ENCODE assay signal across 9 mouse cellular contexts in the genomic region with DNA sequence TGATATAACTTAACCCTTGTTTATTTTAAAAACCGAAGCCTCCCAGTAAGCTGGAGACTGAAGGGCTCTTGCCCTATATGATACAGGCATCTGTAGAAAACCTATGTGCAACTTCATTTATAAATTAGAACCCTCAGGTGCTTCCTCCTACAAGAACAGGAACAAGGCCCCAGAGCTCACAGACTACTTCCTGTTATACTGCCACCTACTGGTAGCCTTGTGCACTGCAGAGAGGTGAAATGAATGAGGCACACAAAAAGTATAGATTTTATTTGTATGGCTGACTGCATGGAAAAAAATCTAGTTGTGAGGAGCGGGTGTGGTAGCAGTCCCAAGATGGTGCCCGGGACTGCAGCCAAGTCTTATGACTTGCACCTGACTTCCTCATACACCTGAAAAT.
DNase-seq lines count a peak whose midpoint lies in the region; ATAC-seq lines count a peak whose summit lies in the region.
"Had no signal": no experiment of that assay in that cellular context is flagged by ENCODE, and none has a peak within 500 bp of the region (broad histone marks: within the 10 kb centered on the region; RNA-seq: fewer than 3 reads in every experiment).

No protein-coding gene starts in this region.

- H3K4me1 ChIP-seq in hindbrain, embryonic 11.5 days (replicated peaks; ENCODE audit: control insufficient read depth, insufficient read depth, low read length): no peaks in the 10 kb centered on the region
- H3K4me1 ChIP-seq in hindbrain, embryonic 13.5 days (replicated peaks): no peaks in the 10 kb centered on the region
- no peaks in the 10 kb centered on the region for H3K4me1 ChIP-seq in forebrain, embryonic 16.5 days (replicated peaks; ENCODE audit: control insufficient read depth, insufficient read depth, low read length)

- no peaks in the 10 kb centered on the region for H3K9me3 ChIP-seq in hindbrain, embryonic 11.5 days (ENCODE audit: control insufficient read depth, low read length)
- H3K9me3 ChIP-seq in hindbrain, embryonic 13.5 days: no peaks in the 10 kb centered on the region
- no peaks in the 10 kb centered on the region for H3K9me3 ChIP-seq in forebrain, embryonic 16.5 days (ENCODE audit: control insufficient read depth, low read length)

- H3K27me3 ChIP-seq in hindbrain, embryonic 11.5 days (ENCODE audit: control insufficient read depth, insufficient read depth, low read length): no peaks in the 10 kb centered on the region
- H3K27me3 ChIP-seq in hindbrain, embryonic 13.5 days: no peaks in the 10 kb centered on the region
- no peaks in the 10 kb centered on the region for H3K27me3 ChIP-seq in forebrain, embryonic 16.5 days (replicated peaks; ENCODE audit: control insufficient read depth, insufficient read depth, low read length)

- DNase-seq in hindbrain, embryonic 11.5 days (ENCODE audit: low spot score): peak; percentile 10
- peak; percentile 38 for DNase-seq in A20 (ENCODE audit: low read depth, low spot score)
- DNase-seq in adipocyte (ENCODE audit: low spot score): peak; percentile 7
- peak; percentile 21 to 39 for DNase-seq in natural killer cell, adult 2 months (ENCODE audit: low spot score in 2 of 2)
- DNase-seq in gastrocnemius, adult 18-20 months (ENCODE audit: low spot score): no peak
- no peak for DNase-seq in left cerebral cortex, postnatal 10 days (ENCODE audit: extremely low spot score in 1 of 2, low spot score in 2 of 2)

- intact Hi-C loops in left cerebral cortex, postnatal 10 days (cut with DNase I): no loop called here

- no peak for ATAC-seq in hindbrain, embryonic 11.5 days (ENCODE audit: low FRiP score)
- ATAC-seq in hindbrain, embryonic 13.5 days (ENCODE audit: low FRiP score): no peak
- ATAC-seq in forebrain, embryonic 16.5 days: no peak

- no peak overlapping the region for H3K4me3 ChIP-seq in hindbrain, embryonic 11.5 days (ENCODE audit: low read depth, low read length)
- H3K4me3 ChIP-seq in hindbrain, embryonic 13.5 days: no peak overlapping the region
- H3K4me3 ChIP-seq in forebrain, embryonic 16.5 days (replicated peaks; ENCODE audit: low read length): no peak overlapping the region

- WGBS in hindbrain, embryonic 11.5 days: 97% methylated on average over 3 of the region's 3 CpGs
- 94% methylated on average over 3 of the region's 3 CpGs for WGBS in hindbrain, embryonic 13.5 days
- WGBS in forebrain, embryonic 16.5 days: 96% methylated on average over 3 of the region's 3 CpGs

- no peak overlapping the region for H3K4me2 ChIP-seq in hindbrain, embryonic 11.5 days (replicated peaks; ENCODE audit: low read depth, low read length)
- no peak overlapping the region for H3K4me2 ChIP-seq in hindbrain, embryonic 13.5 days
- no peak overlapping the region for H3K4me2 ChIP-seq in forebrain, embryonic 16.5 days (ENCODE audit: low read length)

- no peak overlapping the region for H3K9ac ChIP-seq in hindbrain, embryonic 11.5 days (ENCODE audit: low read depth, low read length)
- H3K9ac ChIP-seq in hindbrain, embryonic 13.5 days: no peak overlapping the region
- no peak overlapping the region for H3K9ac ChIP-seq in forebrain, embryonic 16.5 days (replicated peaks; ENCODE audit: low read depth, low read length)

- H3K36me3 ChIP-seq in hindbrain, embryonic 11.5 days (ENCODE audit: control insufficient read depth, insufficient read depth, low read length): no peaks in the 10 kb centered on the region
- no peaks in the 10 kb centered on the region for H3K36me3 ChIP-seq in hindbrain, embryonic 13.5 days
- H3K36me3 ChIP-seq in forebrain, embryonic 16.5 days (ENCODE audit: control insufficient read depth, insufficient read depth): no peaks in the 10 kb centered on the region

- H3K27ac ChIP-seq in hindbrain, embryonic 11.5 days (ENCODE audit: low read depth, low read length): no peak overlapping the region
- no peak overlapping the region for H3K27ac ChIP-seq in hindbrain, embryonic 13.5 days
- no peak overlapping the region for H3K27ac ChIP-seq in forebrain, embryonic 16.5 days (ENCODE audit: low read length)
- H3K27ac ChIP-seq: macrophage had no signal

Comparison
In these comparisons a context has a peak if more than half of its experiments do, and no peak if none do; other contexts are left out.
1. DNase-seq: peak in hindbrain, embryonic 11.5 days (single experiment), A20 (single experiment), adipocyte (single experiment) and natural killer cell, adult 2 months (2 of 2); none in gastrocnemius, adult 18-20 months (single experiment) and left cerebral cortex, postnatal 10 days (0 of 2).